Mouse (Mus musculus) kidney, adult 18-20 months (tissue): ENCODE data around the gene Spag16.
"Not testable (repeated sequence)": the region's sequence is repeated elsewhere in the genome, so short reads cannot be mapped to it uniquely, and the experiment has no call there.

ENCODE experiments used
- DNase-seq: peaks from one replicate; pipeline ENCODE4 v3.0.0; 2021

Spag16 gene

DNA sequence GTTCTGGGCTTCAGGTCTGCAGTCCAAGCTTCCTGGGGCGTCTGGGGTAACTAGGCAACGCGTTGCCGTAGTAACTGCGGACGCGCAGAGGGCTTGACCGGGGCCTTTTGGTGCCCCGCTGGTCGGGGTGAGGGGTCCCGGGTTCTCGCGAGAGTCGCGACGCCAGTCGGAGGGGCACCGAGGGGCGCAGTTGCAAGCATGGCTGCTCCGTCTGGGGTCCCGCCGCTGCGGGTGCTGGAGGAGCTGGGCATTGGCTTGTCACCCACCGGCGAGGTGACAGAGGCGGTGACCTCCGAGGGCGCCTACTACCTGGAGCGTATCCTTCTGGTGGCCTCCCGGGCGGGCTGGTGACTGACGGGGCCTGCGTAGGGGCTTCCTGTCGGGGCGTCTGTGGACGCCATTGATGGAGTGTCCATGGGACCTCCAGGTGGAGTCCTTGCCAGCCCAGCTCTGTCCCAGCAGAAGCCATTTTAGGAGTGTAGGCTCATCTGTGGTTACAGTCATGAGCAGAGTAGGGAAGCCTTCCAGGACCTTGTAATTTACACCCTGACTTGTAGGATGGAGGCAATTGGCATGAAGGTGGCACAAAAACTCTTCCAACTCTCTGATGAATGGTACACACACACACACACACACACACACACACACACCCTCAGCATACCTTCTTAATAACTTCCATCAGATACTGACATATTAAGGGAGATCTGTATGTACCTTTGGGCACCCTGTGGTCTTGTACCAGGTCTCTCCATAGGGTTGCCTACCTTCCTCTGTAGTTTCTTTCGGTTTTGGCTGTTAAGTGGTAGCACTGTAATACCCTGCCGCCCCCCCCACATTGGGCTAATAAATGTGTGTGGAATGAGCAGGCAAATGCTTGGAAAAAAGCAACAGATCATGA, at the start of gene Spag16:
TSS of gene Spag16 (plus strand) at position 165 of the 898 bp plus-strand sequence.
- DNase-seq = no peak

GRCm38 (mm10) chr1:69785129-69785528, 41.6 kb upstream of the Spag16 start:
- peak; percentile 44 for DNase-seq

- DNase-seq = no peak
These were observed 40.1 kb upstream of the Spag16 start for GRCm38 (mm10) chr1:69786716-69787115.

- DNase-seq = no peak
These were observed 39.4 kb upstream of the Spag16 start for GRCm38 (mm10) chr1:69787379-69787778.

DNA sequence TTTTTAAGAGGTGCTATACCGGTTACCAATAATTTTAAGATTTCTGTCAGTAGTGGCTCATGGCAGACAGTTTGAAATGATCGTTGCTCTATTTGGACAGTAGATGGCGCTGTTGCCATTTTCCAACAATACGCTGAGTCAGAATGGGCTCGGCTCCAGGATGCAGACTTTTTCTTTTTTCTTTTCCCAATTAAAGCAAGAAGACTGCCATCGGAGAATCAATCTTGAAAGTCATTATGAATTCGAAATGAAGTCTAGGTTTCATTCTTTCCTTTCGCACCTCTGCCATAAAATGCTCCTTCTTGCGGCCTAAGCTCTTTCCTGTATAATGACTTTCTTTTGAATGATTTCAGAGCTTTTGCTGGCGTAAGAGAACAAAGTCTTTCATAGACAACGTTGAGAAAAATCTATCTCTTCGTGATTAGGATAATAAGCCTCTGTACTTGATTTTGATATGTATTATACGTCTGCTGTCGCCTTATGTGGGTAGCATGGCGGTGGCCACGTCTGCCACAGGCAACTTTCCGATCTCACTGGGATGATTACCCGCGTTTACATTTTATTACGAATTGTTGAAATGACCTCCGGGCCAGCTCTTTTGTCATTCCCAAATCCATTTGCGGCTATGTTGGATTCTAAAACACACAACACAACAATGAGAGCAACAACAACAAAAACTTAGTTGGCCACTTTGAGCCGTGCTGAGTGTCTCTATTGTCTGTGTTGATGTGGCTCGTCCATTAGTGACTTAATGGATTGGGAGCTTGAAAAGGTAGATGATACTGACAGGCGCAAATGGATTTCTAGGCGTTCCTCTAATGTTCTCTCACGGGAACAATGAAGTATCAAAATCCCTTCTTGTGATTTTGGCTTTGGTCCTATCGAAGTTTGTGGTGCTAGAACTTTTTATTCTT, 36.2 kb upstream of the Spag16 start:
- DNase-seq = peak; percentile 45

GRCm38 (mm10) chr1:69798948-69799565, 27.7 kb upstream of the Spag16 start:
- DNase-seq = no peak

DNA sequence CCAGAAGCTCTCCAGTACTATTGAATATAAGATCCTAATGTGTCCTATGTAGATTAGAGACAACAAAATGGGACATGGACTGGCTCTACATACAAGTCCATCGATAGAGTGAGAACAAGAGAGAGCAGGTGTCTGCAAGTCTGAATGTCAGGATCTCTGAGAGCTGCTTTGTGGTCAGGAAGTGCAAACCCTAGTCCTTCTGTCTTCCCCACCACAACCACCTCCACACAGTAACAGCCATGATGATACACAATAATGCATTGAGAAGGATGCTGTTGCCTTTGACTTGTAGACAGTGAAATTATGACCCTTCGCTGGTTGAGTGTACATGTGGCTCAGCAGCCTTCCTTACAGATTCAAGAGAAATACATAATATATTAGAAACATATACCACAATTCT, 16.6 kb upstream of the Spag16 start:
- DNase-seq = no peak

DNA sequence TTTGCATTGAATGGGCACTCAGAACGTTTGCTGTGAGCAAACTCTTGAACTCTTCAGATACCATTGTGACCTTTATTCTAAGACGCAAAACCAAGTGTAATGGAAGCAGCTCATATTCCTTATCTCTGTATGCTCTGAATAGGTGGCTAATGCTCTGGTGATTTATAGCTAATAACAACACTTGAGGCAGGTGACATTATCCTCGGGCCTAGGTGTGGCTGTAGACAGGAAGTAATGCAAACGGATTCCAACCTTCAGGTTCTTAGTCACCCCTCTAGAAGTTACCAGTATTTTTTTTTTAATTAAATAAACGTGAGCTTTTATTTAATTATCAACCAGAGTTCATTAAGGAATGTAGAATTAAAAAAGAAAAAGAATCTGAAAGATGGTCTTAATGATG, 1.1 kb upstream of the Spag16 start:
- DNase-seq = not testable (repeated sequence)

DNA sequence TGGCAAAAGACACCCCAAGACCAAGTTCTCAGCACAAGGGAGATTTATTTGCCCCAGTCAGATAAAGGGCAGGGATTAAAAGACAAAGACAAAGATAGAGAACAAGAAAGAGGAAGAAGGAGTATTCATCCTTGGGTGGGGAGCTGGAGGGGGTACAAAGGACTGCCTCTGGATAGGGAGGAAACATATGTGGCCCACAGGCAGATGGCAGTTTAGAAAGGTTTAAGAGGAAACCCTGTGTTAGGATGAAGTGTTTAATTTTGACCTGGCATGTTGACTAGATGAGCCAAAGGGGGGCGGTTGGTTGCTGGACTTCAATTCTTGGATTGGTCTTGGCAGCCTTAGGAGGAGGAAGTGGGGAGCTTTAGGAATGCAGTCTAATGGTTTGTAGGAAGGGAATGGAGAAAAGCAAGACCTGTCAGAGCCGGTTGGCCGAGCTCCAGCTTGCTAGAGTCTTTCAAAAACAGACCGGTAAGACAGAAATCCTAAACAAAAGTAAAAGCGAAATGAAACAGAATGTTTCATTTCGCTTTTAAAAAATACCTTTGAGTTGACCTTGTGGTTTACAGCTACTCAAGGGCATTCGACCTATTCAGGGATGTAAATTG, 2.2 kb downstream of the Spag16 start:
- DNase-seq = no peak

GRCm38 (mm10) chr1:69830586-69830985, 3.8 kb downstream of the Spag16 start:
- DNase-seq = no peak

- no peak for DNase-seq
These were observed 4.2 kb downstream of the Spag16 start for GRCm38 (mm10) chr1:69831002-69831401.

DNA sequence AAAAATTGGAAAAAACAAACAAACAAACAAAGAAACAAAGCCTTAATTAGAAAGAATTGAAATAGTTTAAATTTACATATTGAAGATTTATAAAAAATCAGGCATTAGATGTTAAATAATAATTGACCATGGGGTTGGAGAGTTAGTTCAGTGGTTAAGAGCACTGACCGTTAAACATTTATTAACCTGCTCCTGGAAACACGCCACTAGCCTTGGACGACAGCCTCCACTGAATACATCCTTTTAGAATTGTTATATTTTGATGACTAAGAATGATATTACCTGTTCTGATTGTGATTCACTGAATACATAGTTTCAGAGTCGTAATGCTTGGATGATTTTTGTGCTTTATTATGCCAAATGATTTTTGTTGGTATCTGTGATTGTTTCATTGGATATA, 6.7 kb downstream of the Spag16 start:
- peak; percentile 20 for DNase-seq

DNA sequence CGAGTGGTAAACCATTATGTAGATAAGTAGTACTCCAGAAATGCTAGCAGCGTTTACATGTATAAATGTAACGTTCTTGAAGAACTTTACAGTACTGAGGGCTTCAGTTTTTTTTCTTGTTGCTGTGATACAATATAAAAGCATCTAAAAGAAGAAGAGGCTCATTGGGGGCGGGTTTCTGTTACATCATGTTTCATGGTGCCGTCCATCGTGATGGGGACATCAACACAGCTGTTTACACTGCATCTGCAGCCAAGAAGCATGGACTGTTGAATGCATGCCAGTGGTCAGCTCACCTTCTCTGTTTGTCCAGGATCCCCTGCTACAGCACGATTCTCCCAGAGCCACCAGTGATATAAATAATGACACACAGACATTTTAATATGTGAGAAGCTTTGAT, 26.7 kb downstream of the Spag16 start:
- no peak for DNase-seq

GRCm38 (mm10) chr1:69867776-69868175, 41.0 kb downstream of the Spag16 start:
- no peak for DNase-seq

DNA sequence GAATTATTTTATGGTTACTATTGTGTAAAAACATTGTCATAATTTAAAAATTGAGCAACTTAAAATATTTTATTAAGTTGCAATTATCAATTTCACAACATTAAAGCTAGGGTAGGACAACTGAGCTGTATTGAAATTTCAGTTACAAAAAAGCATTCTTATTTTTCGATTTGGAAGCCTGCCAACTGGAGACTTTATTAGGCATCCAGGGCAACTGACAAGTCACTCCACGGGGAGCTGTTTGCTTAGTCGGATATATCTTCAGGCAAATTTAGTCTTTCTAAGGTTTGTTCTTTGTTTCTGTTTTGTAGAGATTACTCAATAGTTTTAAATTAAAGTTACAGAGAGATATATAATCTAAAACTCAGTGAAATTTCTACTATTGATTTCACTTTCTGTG, 129.8 kb downstream of the Spag16 start:
- DNase-seq = no peak

DNA sequence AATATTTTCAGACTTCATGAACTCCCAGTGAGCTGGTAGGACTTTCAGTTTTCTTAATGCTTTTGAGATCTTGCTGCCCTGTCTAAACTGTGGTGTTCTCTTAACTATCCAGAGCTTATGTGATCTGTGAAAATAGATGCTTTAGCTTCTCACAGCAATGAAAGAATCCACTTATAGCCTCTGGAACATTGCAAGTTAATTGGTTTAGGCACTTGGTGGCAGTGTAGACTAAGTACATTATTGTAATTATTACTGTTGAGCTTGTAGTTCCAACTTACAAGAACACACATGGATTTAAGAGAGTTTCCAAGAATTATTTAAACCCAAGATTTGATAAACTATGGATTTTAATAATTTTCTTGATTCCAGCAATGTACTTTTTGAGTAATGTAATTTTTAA, 170.1 kb downstream of the Spag16 start:
- no peak for DNase-seq

DNA sequence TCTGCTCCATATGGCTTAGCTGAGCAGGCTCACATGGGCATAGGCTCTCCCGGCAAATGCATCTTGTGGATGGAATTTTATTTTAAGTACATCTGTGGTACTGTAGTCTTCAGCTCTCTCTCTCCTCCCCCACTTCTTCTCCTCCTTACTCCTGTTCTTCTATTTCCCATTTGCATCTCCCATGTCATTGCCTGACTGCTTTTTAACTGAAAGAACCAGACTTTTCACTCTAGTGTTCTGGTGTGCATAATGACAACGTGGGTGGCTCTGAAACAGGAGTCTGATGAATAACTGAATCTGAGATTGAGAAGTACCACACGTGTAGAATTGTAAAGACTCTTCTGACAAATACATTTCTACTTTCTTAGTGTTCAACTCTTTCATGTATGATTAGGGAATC, 186.2 kb downstream of the Spag16 start:
- no peak for DNase-seq

DNA sequence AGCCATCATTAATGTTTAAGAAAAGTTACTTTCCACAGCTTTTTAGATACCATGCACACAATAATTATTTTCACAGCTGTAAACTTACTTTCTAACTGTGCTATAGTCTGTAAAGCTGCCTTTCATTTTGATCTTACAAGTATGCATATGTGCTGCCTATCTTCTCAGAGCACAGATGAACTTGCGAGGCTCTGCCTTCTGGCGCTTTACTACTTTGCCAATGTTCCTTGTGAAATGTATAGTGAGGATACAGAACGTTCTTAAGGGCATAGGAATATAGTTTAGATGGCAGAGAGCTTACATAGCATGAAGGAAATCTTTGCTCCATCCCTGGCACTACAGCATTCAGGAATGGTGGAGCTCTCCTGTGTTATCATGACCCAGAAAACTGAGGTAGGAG, 210.6 kb downstream of the Spag16 start:
- no peak for DNase-seq

GRCm38 (mm10) chr1:70067404-70067803, 240.6 kb downstream of the Spag16 start:
- no peak for DNase-seq

DNA sequence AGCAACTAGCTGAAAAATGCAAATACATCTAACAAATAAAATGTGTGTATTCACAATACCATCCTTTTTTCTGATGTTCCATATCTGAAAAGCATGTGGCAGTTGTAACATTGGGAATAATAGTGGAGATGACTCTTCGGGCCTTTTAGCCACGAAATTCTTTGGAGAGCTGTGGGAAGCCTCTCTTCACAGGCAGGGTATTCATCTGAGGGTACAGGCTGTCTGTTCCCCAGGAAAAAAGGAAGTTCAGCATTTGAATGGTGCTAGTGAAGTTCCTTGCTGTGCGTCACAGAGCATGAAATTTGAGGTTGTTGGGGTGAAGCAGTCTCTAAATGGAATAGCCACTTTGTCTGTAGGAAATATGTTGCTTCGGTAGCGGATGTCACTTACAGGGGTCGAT, 246.7 kb downstream of the Spag16 start:
- DNase-seq = no peak

- DNase-seq = no peak
These were observed 252.0 kb downstream of the Spag16 start for GRCm38 (mm10) chr1:70078806-70079205.

GRCm38 (mm10) chr1:70082208-70082878, 255.6 kb downstream of the Spag16 start:
- no peak for DNase-seq
